Mouse (Mus musculus) kidney, adult 2 months (tissue): Measurements from ENCODE around the gene Tiam1.

Experiments
- CTCF ChIP-seq: fragments of 200-500 bp; conservative IDR thresholded peaks from 2 replicates; pipeline ENCODE4 v1.5.1; 2011; ENCODE audit warnings: low read depth, mild to moderate bottlenecking, control low read depth, low read length, moderate library complexity, mixed read lengths; ENCODE audit not compliant: insufficient read depth, insufficient read length
- POLR2A ChIP-seq: fragments of 200-500 bp; IDR thresholded peaks from one replicate; pipeline ENCODE4 v1.6.1; 2011; ENCODE audit warnings: low read depth, low read length, control low read depth

DNA sequence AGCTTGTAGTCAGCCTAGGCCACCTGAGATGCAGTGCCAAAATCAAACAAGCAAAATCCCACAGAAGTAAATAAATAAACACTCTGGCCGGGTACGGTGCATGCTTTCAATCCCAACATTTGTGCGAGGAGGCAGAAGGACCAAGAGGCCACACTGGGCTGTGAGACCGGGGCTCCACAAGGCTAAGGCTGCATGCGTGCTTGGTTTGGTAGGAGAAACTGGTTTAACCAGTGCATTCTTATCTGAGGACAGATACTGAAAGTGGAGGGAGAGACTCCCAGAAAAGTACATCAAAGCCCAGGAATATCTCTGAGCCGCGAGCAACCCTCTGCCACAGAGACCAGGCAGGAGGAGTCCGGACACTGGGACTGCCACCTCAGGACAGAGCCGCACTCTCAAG lies 5.8 kb upstream of the Tiam1 start:
- TF ChIP-seq POLR2A (no peak), CTCF (no peak)
